In the genomic region with DNA sequence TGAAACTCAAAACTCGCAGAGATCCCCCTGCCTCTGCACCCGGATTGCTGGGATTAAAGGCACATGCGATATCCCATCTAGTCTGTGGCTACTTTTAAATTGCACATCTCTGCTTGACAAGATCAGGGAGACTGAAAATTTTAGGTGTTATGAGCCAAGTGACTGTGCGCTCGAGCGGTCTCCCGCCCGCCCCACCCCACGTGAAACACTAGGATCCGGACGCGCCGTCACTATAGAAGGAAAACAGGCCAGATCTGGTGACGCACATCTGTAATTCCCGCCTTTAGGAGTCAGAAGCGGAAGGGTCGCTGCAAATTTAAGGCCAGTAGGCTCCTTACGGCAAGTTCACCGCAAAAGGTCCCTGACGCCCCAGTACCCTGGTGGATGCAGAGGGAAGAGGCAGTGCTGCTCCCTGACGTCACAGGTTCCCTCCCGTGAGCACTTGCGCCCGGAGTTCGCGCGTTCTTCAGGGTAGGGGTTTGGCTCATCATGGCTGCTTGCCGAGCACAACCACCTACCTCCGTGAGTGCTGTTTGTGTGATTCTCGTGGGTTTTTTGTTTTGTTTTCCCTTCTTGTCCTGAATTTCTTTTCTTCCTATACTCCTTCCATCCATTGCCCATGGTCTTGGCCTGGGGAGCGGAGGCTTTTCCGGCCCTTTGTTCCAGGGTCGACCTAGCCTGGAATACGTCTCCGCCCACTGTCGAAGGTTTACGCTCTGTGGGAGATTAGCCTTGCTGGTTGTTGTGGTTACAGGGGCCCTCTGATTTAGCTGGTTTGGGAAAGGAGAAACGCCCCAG, we compare ENCODE assay signal across 8 mouse cellular contexts. TPM values are rescaled to one million over a fixed set of nuclear protein-coding genes. Genes with fewer than 3 reads are reported as not detected.
A peak's percentile ranks its signal among the peaks of the same experiment; 100 is the strongest.
DNase-seq lines count a peak whose midpoint lies in the region; ATAC-seq lines count a peak whose summit lies in the region.

A gene (plus strand): TSS at position 268 of the 798 bp plus-strand sequence.

- no peaks in the 10 kb centered on the region for H3K9me3 ChIP-seq in hindbrain, embryonic 15.5 days

- H3K36me3 ChIP-seq in hindbrain, embryonic 15.5 days, result no peaks in the 10 kb centered on the region; the same call in 1 of the 2 replicates
- no peaks in the 10 kb centered on the region for H3K36me3 ChIP-seq in macrophage (ENCODE audit: inconsistent target)

- peak; percentile 99 for DNase-seq in R1 (ENCODE audit: low read depth, low spot score)
- DNase-seq in cerebellum, postnatal 25 days, result peak; percentile 93
- DNase-seq in frontal cortex, postnatal 36 days (ENCODE audit: low spot score in 2 of 2), result peak; percentile 92 to 93
- peak; percentile 91 to 92 for DNase-seq in left cerebral cortex, adult 18-20 months (ENCODE audit: low spot score in 2 of 2)
- DNase-seq in right cerebral cortex, adult 18-20 months, result peak; percentile 92
- DNase-seq in urinary bladder, postnatal 10 days (ENCODE audit: low spot score), result peak; percentile 60

- peak; percentile 94 for ATAC-seq in hindbrain, embryonic 15.5 days (ENCODE audit: low FRiP score, low read depth)

- H3K4me1 ChIP-seq in hindbrain, embryonic 15.5 days (replicated peaks), result peaks cover 22% of the 10 kb centered on the region

- H3K4me3 ChIP-seq in hindbrain, embryonic 15.5 days, result peak within 1 kb of the TSS; percentile 70
- peak within 1 kb of the TSS; percentile 84 for H3K4me3 ChIP-seq in macrophage (ENCODE audit: inconsistent target)

- peak within 1 kb of the TSS; percentile 79 for H3K4me2 ChIP-seq in hindbrain, embryonic 15.5 days

- H3K27me3 ChIP-seq in hindbrain, embryonic 15.5 days, result no peaks in the 10 kb centered on the region

- peaks cover 31% of the 10 kb centered on the region for H3K79me2 ChIP-seq in macrophage (ENCODE audit: inconsistent target)

- peak within 1 kb of the TSS; percentile 93 for H3K27ac ChIP-seq in hindbrain, embryonic 15.5 days (replicated peaks)
- H3K27ac ChIP-seq in macrophage, result peak within 1 kb of the TSS; percentile 70

- 3% methylated on average over 38 of the region's 38 CpGs for WGBS in hindbrain, embryonic 15.5 days
- WGBS in macrophage (ENCODE audit: missing documents), result under 1% methylated on average over 36 of the region's 38 CpGs

- H3K9ac ChIP-seq in hindbrain, embryonic 15.5 days, result peak within 1 kb of the TSS; percentile 79

RNA-seq across cellular contexts. Expression of the gene that starts here (rescaled TPM):
- 56.4 and 71.2 TPM in 2 replicates for polyA plus RNA-seq in hindbrain, embryonic 15.5 days (2015; fragmentation: Nextera tagmentation; extraction: Ambion mirVana)
- total RNA-seq in left cerebral cortex, adult 18-20 months (2021), result 10 to 100 TPM; 37.8 to 46.0 TPM
- 10 to 100 TPM in 17 of 26 experiments, 1 to 10 TPM in 9; 4.4 to 36.3 (median 13.8) TPM for total RNA-seq in macrophage (2018; cell fraction: chromatin; rRNA removed)
- total RNA-seq in macrophage (2018; cell fraction: cytosol; rRNA removed), result 10 to 100 TPM in 18 of 26 experiments, 1 to 10 TPM in 8; 7.0 to 20.5 (median 12.6) TPM
- total RNA-seq in macrophage (2018; cell fraction: nucleus; rRNA removed), result 10 to 100 TPM in 15 of 26 experiments, 1 to 10 TPM in 11; 4.4 to 32.5 (median 12.4) TPM
- polyA plus RNA-seq in macrophage (2018), result 17.1 to 28.9 TPM (median 20.6 TPM) in 3 replicates

Comparison
In these comparisons a context has a peak if more than half of its experiments do, and no peak if none do; other contexts are left out.
1. Peak in every context shown above with its lines: DNase-seq, ATAC-seq, H3K4me3 ChIP-seq and H3K27ac ChIP-seq.